Mouse (Mus musculus): ENCODE data around the gene Btbd19.

Btbd19 gene

GRCm38 (mm10) chr4:117134601-117134995 is 9.1 kb upstream of the Btbd19 start:
- DNase-seq (ENCODE audit: low read depth, low spot score): no peak

GRCm38 (mm10) chr4:117133817-117134600 is 8.5 kb upstream of the Btbd19 start, which contains the start of gene Plk3:
Gene Plk3 (minus strand): TSS chr4:117133963.
- peak; percentile 99 for DNase-seq (ENCODE audit: low read depth, low spot score)

- DNase-seq (ENCODE audit: low read depth, low spot score): no peak
These were observed 7.9 kb upstream of the Btbd19 start for GRCm38 (mm10) chr4:117133366-117133796.

DNA sequence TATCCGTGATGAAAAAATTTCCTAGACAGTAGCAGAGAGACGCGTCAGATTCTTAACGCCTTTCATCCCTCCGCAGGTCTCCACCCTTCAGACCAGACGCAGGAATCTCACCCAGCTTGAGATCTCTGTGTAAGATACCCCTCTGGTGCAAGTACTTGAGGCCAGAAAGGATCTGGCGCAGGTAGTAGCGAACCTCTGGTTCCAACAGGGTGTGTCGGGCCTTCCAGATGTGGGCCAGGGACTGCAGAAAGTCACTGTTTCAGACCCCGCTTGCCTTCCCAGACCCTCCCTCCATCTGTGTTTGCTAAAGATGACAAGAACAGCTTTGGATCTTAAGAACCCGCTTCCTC is 7.2 kb upstream of the Btbd19 start:
- no peak for DNase-seq (ENCODE audit: low read depth, low spot score)

DNA sequence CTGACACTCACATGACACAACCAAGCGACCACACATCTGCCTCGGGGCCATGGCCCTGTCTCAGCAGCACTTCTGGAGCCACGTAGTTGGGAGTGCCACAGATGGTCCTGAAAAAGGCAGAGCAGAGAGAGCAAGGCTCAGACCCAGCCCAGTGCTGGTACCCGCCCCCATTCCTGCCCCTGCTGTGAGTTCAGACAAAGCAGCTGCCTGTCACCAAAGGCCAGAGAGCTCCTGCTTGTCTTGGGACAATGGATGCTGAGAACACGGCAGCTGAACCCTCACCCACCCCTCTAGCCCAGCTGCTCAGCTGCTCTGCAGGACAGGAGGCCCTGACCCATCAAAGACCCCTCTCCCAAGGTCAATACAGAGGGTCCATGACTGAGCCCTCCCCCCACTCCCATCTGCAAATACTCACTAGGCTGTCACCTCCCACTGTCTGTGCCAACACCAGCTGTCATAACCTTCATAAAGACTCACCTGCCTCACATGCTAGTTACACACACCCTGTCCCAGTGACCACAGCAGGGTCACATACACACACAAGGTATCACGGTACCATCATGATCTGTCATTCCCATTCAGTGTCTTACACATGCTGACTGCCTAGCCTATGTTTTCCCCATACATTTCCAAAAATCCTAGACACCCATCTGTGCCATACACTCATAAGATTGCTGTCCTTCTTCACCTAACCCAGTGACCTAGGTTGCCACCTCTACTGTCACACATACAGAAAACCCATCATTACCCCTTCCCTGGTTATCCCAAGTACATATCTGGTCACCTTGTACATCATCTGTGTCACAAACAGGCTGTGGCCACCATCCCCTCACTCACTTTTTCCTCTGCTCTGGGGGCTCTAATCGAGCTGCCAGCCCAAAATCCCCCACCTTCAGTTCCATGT is 6.6 kb upstream of the Btbd19 start:
- no peak for DNase-seq (ENCODE audit: low read depth, low spot score)

GRCm38 (mm10) chr4:117131198-117131597 is 5.7 kb upstream of the Btbd19 start:
- no peak for DNase-seq (ENCODE audit: low read depth, low spot score)

GRCm38 (mm10) chr4:117130790-117131189 is 5.3 kb upstream of the Btbd19 start:
- DNase-seq (ENCODE audit: low read depth, low spot score): no peak

DNA sequence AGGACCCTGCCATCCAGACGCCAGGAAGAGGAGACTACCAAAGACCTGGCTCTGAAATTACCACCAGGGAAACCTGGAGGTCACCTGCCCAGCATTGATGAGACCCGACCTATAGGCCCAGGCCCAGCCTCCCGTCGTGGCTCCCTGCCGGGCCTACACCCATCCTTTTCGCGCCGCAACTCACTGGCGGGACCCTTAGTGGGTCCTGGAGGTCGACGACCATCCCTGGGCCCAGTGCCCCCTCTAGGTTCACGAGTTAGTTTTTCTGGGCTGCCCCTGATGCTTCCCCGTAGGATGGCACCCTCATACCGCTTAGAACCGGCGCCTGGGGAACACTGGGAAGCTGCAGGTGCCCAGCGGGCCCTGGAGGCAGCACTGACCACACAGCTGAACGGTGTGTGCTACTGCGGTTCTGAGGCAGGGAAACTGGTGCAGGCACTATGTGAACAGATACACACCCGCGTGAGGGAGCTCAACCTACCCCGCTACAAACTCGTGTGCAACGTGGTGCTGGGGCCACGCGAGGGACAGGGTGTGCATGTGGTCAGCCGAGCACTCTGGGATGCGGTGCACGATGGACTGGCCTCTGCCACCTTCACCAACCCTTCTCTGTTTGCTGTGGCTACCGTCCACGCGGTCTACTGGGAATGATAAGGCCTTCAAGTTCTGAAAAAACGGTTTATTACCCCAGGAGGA is 2.6 kb upstream of the Btbd19 start:
- DNase-seq (ENCODE audit: low read depth, low spot score): no peak

DNA sequence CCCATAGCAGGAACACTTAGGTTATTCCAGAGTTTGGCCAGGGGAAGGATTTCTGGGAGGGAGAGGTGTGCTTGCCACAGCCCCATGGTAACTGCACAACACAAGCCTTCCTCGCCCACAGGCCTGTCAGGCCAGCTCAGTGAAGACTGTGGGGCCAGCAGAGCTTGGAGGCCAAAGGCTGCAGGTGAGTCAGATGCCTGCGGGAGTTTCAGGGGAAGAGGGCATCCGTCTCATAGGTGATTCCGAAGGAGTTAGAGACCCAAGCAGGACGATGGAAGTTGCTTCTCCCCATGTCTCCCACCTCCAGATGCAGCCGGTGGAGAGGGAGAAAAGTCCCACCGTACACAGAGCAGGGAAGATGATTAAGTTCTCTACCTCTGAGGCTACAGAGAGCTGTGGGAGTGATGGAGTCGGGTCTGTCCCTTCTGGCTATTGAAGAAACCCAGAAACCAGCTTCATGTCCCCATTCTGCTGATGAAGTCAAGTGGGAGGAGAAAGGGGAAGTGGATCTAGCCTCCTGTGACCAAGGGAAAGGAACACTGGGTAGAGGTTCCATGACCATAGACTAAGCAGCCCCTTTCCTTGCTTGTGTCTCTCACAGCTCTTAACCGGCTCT is 1.3 kb upstream of the Btbd19 start, which contains the start of gene Tctex1d4:
Gene Tctex1d4 (plus strand): TSS at position 120 of the 616 bp plus-strand sequence.
- peak; percentile 29 for DNase-seq (ENCODE audit: low read depth, low spot score)

DNA sequence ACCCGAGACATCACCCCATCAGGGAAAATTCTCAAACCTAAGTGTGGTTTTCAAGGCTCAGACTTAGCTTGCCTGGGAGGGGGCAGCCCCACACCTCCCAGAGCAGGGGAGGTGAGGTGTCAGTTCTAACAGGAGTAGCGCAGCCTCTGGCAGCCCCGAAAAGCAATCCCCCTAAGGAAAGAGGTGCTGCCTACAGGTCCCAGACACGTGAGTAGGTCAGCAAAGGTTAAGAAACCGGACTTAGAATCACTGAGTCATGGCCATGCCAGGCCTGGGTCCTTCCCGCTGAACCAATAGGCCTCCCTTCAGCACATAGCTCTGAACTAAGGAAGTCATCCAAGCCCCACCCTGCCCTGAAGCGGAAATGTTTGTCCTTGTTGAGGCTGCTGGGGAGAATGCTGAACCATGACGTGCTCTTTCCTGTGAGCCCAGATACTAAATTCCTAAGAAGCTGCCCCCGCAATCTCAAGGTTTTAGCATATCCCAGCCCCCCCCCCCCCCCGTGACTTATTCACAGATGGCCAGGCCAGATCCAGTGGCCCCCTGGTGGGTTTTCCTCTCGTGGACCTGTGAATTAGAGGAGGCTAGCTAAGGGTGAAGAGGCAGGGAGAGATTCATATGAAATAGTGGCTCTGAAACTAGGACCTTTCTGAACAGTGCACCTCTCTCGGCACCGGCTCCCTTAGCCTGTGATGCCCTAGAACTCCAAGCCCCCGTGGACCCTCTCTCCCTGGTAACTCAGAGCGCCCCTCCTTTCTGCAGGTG is 567 bp upstream of the Btbd19 start:
- peak; percentile 85 for DNase-seq (ENCODE audit: low read depth, low spot score)

DNA sequence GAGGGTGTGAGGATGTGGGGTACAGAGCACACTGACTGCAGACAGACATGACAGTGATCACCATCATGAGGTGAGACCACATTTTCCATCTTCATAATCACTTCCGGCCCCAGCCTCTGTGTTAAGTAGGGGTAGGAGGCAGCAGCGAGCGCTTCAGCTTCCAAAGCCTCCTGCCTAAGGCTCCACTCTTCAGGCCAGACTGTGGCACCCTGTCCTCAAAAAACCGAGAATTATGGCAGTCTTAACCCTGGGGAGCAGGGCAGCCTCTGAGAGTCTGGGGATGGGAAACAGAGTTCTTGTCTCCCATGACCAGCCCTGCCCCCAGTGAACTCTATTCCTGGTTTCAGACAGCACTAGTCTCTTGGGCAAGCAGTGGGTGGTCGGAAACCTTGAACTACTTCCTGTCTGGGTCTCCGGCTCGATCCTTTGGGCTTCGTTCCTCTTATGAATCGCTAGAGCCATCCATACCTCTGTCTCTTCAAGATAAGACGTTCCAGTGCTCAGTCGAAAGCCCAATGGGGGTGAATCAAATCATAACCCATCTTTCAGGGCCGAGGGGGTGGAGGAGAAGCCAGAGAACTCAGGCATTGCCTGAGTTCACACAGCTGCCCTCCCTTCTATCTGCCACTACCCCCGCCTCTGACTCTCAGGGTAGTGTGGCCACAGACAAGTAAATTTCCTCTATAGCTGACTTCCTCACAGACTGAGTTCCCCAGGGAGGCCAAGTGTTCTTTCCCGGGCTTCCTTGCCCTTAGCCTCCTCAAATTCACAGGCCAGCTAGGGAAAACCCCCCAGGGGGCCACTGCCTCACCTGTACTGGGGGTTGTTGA is 792 bp downstream of the Btbd19 start:
- DNase-seq (ENCODE audit: low read depth, low spot score): peak; percentile 93

DNA sequence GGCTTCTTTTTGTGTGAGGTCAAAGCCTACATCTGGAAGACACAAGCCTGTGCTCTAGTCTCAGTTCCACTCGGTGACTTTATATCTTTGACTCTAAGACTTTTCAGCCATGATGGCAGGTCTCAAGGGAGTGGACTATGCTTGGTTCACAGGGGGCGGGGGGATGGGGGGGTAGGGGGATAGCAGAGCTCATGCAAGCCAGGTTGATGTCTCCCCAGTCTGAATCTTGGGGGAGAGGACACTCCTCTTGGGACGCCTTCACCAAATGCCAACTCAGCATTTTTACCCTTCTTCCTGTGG is 1.4 kb downstream of the Btbd19 start:
- no peak for DNase-seq (ENCODE audit: low read depth, low spot score)

DNA sequence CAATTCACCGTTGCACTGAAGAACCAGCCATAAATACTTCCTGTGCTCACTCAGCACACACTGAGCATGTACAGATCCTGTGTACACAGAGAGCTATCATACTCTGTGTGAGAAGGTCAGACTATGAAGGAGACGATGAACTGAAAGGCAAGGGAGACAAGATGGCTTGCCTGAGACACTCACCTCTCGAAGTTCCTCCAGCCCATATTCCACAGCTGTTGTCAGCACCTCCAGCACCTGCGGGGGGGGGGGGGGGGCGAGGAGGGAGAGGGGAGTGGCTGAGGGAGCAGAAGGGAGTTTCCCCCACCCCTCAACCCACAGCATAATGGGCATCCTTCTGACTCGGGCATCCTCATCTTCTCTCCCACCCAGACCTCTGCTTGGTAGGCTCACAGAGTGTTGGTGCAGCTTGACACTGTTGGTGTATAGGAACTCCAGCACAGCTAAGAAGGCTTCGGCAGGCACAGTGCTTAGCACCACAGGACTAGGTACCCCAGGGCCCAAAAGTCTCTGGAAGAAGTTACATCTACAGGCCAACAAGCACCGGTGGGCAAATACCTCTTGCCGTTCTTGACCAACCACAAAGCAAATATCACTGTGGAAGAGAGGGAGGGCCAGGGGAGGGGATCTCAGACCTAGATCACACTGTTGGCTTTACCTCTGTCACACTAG is 1.8 kb downstream of the Btbd19 start:
- peak; percentile 58 for DNase-seq (ENCODE audit: low read depth, low spot score)

GRCm38 (mm10) chr4:117122209-117122608 is 3.3 kb downstream of the Btbd19 start:
- DNase-seq (ENCODE audit: low read depth, low spot score): no peak

DNA sequence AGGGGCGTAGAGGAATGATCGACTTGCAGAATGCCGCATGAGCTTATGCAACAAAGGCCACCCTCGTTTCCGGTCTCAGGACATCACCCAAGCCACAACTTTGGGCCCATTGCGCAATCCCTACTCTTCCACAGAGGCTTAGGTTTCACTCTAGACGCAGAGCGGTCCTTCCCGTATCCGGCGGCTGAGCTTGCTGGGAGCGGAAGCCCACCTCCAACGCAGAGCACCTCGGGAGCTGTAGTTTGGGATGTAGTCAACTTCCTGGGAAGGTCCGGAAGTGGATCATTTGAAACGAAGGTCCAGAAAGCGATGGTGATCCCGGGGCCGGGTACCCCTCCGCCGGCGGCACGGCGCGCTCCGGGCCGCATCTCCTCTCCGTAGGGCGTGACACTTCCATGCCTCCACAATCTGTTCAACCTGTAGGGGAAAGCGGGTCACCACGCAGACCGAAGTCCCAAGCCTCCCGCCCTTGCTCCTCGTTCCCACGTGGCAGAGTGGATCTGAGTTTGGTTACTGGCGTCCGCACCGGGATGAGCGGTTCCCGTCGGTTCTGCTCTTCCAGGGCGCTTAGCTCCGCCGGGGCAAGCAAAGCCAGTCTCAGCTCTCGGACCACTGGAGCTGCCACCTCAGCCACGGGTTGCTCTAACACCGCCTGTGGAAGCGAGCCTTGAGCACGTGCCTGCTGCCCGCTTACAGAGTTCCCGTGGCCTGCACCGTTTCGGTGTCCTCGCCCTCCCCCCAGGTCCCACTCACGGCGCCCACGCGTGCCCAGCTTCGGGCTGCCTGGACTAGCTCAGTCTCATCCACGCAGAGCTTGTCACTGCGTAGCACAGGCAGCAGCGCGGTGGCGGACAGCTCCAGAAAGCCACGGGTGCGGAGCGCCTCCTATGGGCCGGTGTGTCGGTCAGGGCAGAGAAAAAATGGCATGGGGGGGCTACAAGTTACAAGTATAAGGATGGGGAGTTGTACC is 4.8 kb downstream of the Btbd19 start:
- DNase-seq (ENCODE audit: low read depth, low spot score): peak; percentile 91

DNA sequence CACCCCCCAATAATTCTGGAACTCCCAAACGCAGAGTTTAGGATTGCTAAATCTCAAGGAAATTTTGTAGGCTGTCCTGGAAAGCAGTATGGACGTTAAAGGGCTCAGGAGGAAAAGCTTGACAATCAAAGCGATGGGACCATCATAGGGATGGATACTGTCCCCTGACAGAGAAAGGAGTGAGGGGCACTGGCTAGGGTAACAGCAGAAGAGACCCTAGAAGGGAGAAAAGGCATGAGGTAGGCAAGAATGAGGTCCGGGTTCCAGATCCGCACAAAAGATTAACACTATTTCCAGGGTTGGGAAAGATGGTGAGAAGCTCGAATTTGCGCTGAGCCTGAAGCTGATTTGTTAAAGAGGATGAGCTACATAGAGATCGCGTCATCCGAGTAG is 5.5 kb downstream of the Btbd19 start:
- DNase-seq (ENCODE audit: low read depth, low spot score): no peak

- no peak for DNase-seq (ENCODE audit: low read depth, low spot score)
These were observed 5.9 kb downstream of the Btbd19 start for GRCm38 (mm10) chr4:117119636-117120035.

DNA sequence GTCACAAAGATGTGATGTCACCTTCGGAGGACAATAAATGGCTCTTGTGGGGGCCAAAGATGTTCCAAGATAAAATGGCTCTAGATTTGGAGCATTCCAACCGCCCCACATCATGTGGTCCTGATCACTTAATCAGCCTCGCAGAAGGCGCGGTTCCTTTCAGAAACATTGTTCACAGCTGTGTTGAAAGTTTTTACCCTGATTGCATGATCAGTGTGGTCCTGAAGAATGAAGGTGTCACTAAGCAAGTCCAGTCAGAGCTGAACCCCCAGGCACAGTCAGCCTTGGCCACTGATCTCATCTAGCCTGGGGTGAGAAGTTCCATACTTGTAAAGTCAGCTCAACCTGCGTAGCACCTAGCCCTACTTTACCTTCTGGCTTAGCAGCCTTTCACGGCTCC is 7.6 kb downstream of the Btbd19 start:
- DNase-seq (ENCODE audit: low read depth, low spot score): no peak

Measured in CD4-positive, CD25-positive, alpha-beta regulatory T cell, adult 2 months (primary cell).